Mouse (Mus musculus) neural tube, embryonic 11.5 days (tissue): ENCODE measurements around the gene Sytl4. TPM values are rescaled to one million over a fixed set of nuclear protein-coding genes. Genes with fewer than 3 reads are reported as not detected.

Source experiments
- ATAC-seq: fragments of 200-750 bp; cut with Nextera tagmentation; 2 replicates; pipeline ENCODE4 v1.8.0; 2017; ENCODE audit warnings: moderate number of reproducible peaks, mild to moderate bottlenecking, moderate TSS enrichment, moderate library complexity; ENCODE audit not compliant: insufficient read depth, low FRiP score, low TSS enrichment
- DNase-seq: peaks from one replicate; pipeline ENCODE4 v3.0.0-alpha.2; 2015; ENCODE audit warnings: low spot score
- H3K27ac ChIP-seq: fragments of 300-500 bp; sonication (generic); 2 replicates; pipeline ENCODE4 v1.5.1; 2014; ENCODE audit warnings: low read depth, mild to moderate bottlenecking, low read length
- H3K27me3 ChIP-seq: fragments of 300-500 bp; sonication (generic); 2 replicates; pipeline ENCODE4 v1.6.1; 2014; ENCODE audit warnings: mild to moderate bottlenecking, low read length, mixed read lengths; ENCODE audit not compliant: control insufficient read depth, insufficient read depth
- H3K36me3 ChIP-seq: fragments of 300-500 bp; sonication (generic); 2 replicates; pipeline ENCODE4 v1.6.1; 2014; ENCODE audit warnings: mild to moderate bottlenecking, low read length, moderate library complexity, mixed read lengths; ENCODE audit not compliant: control insufficient read depth, insufficient read depth
- H3K4me1 ChIP-seq: fragments of 300-500 bp; sonication (generic); 2 replicates; pipeline ENCODE4 v1.6.1; 2014; ENCODE audit warnings: low read length, mixed read lengths; ENCODE audit not compliant: control insufficient read depth, insufficient read depth
- H3K4me2 ChIP-seq: fragments of 300-500 bp; sonication (generic); 2 replicates; pipeline ENCODE4 v1.6.1; 2014; ENCODE audit warnings: low read depth, mild to moderate bottlenecking, moderate library complexity
- H3K4me3 ChIP-seq: fragments of 300-500 bp; sonication (generic); 2 replicates; pipeline ENCODE4 v1.5.1; 2014; ENCODE audit warnings: low read depth, low read length
- H3K9ac ChIP-seq: fragments of 300-500 bp; sonication (generic); 2 replicates; pipeline ENCODE4 v1.6.1; 2014; ENCODE audit warnings: mild to moderate bottlenecking, low read length
- H3K9me3 ChIP-seq: fragments of 300-500 bp; sonication (generic); 2 replicates; pipeline ENCODE4 v1.6.1; 2016; ENCODE audit warnings: low read length; ENCODE audit not compliant: control insufficient read depth
- WGBS: fragments of 180-500 bp; shearing (Covaris S2); extraction: QIAGEN DNeasy Blood & Tissue Kit; methylation state at CpG from one replicate; pipeline ENCODE4 v1.1.7; 2014; 5-methylcytosine and 5-hydroxymethylcytosine counted together
- polyA plus RNA-seq: library from polyadenylated mRNA; unstranded; fragments of >200 nt; fragmentation: Nextera tagmentation; extraction: Ambion mirVana; gene quantifications from 2 replicates; pipeline ENCODE4 v1.2.1, GENCODE M21; 2014

The Sytl4 gene
- polyA plus RNA-seq, 1 experiment from 2014 or later: 2.5 TPM

GRCm38 (mm10) chrX:133936605-133937225 lies 44.9 kb downstream of the Sytl4 start:
- H3K9me3 ChIP-seq: no peaks in the 10 kb centered on the region
- H3K27ac ChIP-seq: no peak overlapping the region
- no peak overlapping the region for H3K4me3 ChIP-seq
- H3K9ac ChIP-seq: no peak overlapping the region
- 89% methylated on average over 4 of the region's 4 CpGs for WGBS
- H3K36me3 ChIP-seq: no peaks in the 10 kb centered on the region
- no peaks in the 10 kb centered on the region for H3K27me3 ChIP-seq
- H3K4me1 ChIP-seq: no peaks in the 10 kb centered on the region
- DNase-seq (no peak), ATAC-seq (no peak)
- no peak overlapping the region for H3K4me2 ChIP-seq

GRCm38 (mm10) chrX:133931302-133932013 lies 50.2 kb downstream of the Sytl4 start:
- ATAC-seq (no peak), DNase-seq (peak; percentile 24)
- H3K9ac ChIP-seq: no peak overlapping the region
- 68% methylated on average over 12 of the region's 12 CpGs for WGBS
- H3K27ac ChIP-seq: no peak overlapping the region
- no peaks in the 10 kb centered on the region for H3K36me3 ChIP-seq
- H3K4me2 ChIP-seq: no peak overlapping the region
- H3K9me3 ChIP-seq: no peaks in the 10 kb centered on the region
- no peaks in the 10 kb centered on the region for H3K4me1 ChIP-seq
- H3K4me3 ChIP-seq: no peak overlapping the region
- H3K27me3 ChIP-seq: no peaks in the 10 kb centered on the region

- WGBS: 81% methylated on average over 5 of the region's 5 CpGs
- no peak overlapping the region for H3K4me2 ChIP-seq
- H3K27me3 ChIP-seq: no peaks in the 10 kb centered on the region
- DNase-seq (no peak), ATAC-seq (no peak)
- no peaks in the 10 kb centered on the region for H3K36me3 ChIP-seq
- no peak overlapping the region for H3K27ac ChIP-seq
- H3K9ac ChIP-seq: no peak overlapping the region
- no peak overlapping the region for H3K4me3 ChIP-seq
- no peaks in the 10 kb centered on the region; the same call in 1 of the 2 replicates for H3K9me3 ChIP-seq
- H3K4me1 ChIP-seq: no peaks in the 10 kb centered on the region
Observed at GRCm38 (mm10) chrX:133926760-133927159, 54.9 kb downstream of the Sytl4 start.

GRCm38 (mm10) chrX:133921187-133921586 lies 60.4 kb downstream of the Sytl4 start:
- no peaks in the 10 kb centered on the region; the same call in 1 of the 2 replicates for H3K9me3 ChIP-seq
- no peak overlapping the region for H3K4me2 ChIP-seq
- no peaks in the 10 kb centered on the region for H3K4me1 ChIP-seq
- H3K27me3 ChIP-seq: no peaks in the 10 kb centered on the region
- DNase-seq (no peak), ATAC-seq (no peak)
- no peak overlapping the region for H3K9ac ChIP-seq
- WGBS: 68% methylated on average over 4 of the region's 4 CpGs
- H3K27ac ChIP-seq: no peak overlapping the region
- H3K4me3 ChIP-seq: no peak overlapping the region
- no peaks in the 10 kb centered on the region for H3K36me3 ChIP-seq

- Histone ChIP-seq H3K9ac (no peak overlapping the region), H3K4me2 (no peak overlapping the region), H3K36me3 (no peaks in the 10 kb centered on the region), H3K27ac (no peak overlapping the region), H3K27me3 (no peaks in the 10 kb centered on the region), H3K9me3 (no peaks in the 10 kb centered on the region), H3K4me1 (no peaks in the 10 kb centered on the region), H3K4me3 (no peak overlapping the region)
- no peak for ATAC-seq
- DNase-seq: no peak
- 57% methylated on average over 7 of the region's 7 CpGs for WGBS
Observed at GRCm38 (mm10) chrX:133914219-133914618, 67.4 kb downstream of the Sytl4 start.

- DNase-seq (no peak), ATAC-seq (no peak)
- H3K27ac ChIP-seq: no peak overlapping the region
- H3K36me3 ChIP-seq: no peaks in the 10 kb centered on the region
- H3K9ac ChIP-seq: no peak overlapping the region
- H3K27me3 ChIP-seq: no peaks in the 10 kb centered on the region
- no peak overlapping the region for H3K4me2 ChIP-seq
- H3K9me3 ChIP-seq: no peaks in the 10 kb centered on the region
- no peak overlapping the region for H3K4me3 ChIP-seq
- no peaks in the 10 kb centered on the region for H3K4me1 ChIP-seq
- 84% methylated on average over 3 of the region's 3 CpGs for WGBS
Observed at GRCm38 (mm10) chrX:133913006-133913405, 68.6 kb downstream of the Sytl4 start.

- no peak for DNase-seq
Observed at GRCm38 (mm10) chrX:133911397-133912103, 70.1 kb downstream of the Sytl4 start.

GRCm38 (mm10) chrX:133908261-133908660 lies 73.4 kb downstream of the Sytl4 start, which contains the start of gene Srpx2:
Gene Srpx2, plus strand, starts transcription at chrX:133908426.
- no peak within 1 kb of the TSS for H3K4me2 ChIP-seq
- no peaks in the 10 kb centered on the region for H3K4me1 ChIP-seq
- H3K36me3 ChIP-seq: no peaks in the 10 kb centered on the region
- H3K9me3 ChIP-seq: no peaks in the 10 kb centered on the region
- 37% methylated on average over 3 of the region's 3 CpGs for WGBS
- no peak within 1 kb of the TSS for H3K4me3 ChIP-seq
- no peaks in the 10 kb centered on the region for H3K27me3 ChIP-seq
- no peak within 1 kb of the TSS for H3K9ac ChIP-seq
- ATAC-seq (no peak), DNase-seq (no peak)
- no peak within 1 kb of the TSS for H3K27ac ChIP-seq

More at GRCm38 (mm10) chrX:133911397-133912103, 70.1 kb downstream of the Sytl4 start:
- no peaks in the 10 kb centered on the region for H3K36me3 ChIP-seq
- H3K4me2 ChIP-seq: no peak overlapping the region
- no peak overlapping the region for H3K9ac ChIP-seq
- H3K27ac ChIP-seq: no peak overlapping the region
- no peaks in the 10 kb centered on the region for H3K4me1 ChIP-seq
- H3K9me3 ChIP-seq: no peaks in the 10 kb centered on the region
- 54% methylated on average over 10 of the region's 10 CpGs for WGBS
- no peak overlapping the region for H3K4me3 ChIP-seq
- no peak for ATAC-seq
- H3K27me3 ChIP-seq: no peaks in the 10 kb centered on the region
